Mouse (Mus musculus): ENCODE measurements around the gene Igsf9b.
A peak's percentile ranks its signal among the peaks of the same experiment; 100 is the strongest.

Gene Igsf9b

GRCm38 (mm10) chr9:27298411-27299285, at the start of gene Igsf9b:
TSS of gene Igsf9b (plus strand) at chr9:27299204.
- peak; percentile 90 for DNase-seq (ENCODE audit: extremely low spot score)

- no peak for DNase-seq (ENCODE audit: extremely low spot score)
Measured at GRCm38 (mm10) chr9:27252034-27252714, 46.8 kb upstream of the Igsf9b start.

GRCm38 (mm10) chr9:27256454-27256853, 42.5 kb upstream of the Igsf9b start:
- no peak for DNase-seq (ENCODE audit: extremely low spot score)

GRCm38 (mm10) chr9:27260378-27260947, 38.5 kb upstream of the Igsf9b start:
- DNase-seq (ENCODE audit: extremely low spot score) = no peak

GRCm38 (mm10) chr9:27261905-27262304, 37.1 kb upstream of the Igsf9b start:
- no peak for DNase-seq (ENCODE audit: extremely low spot score)

- DNase-seq (ENCODE audit: extremely low spot score) = no peak
Measured at GRCm38 (mm10) chr9:27265009-27265408, 34.0 kb upstream of the Igsf9b start.

- no peak for DNase-seq (ENCODE audit: extremely low spot score)
Measured at GRCm38 (mm10) chr9:27267878-27268277, 31.1 kb upstream of the Igsf9b start.

- DNase-seq (ENCODE audit: extremely low spot score) = no peak
Measured at GRCm38 (mm10) chr9:27268493-27268892, 30.5 kb upstream of the Igsf9b start.

GRCm38 (mm10) chr9:27269322-27269721, 29.7 kb upstream of the Igsf9b start:
- no peak for DNase-seq (ENCODE audit: extremely low spot score)

GRCm38 (mm10) chr9:27269904-27270303, 29.1 kb upstream of the Igsf9b start:
- no peak for DNase-seq (ENCODE audit: extremely low spot score)

GRCm38 (mm10) chr9:27271899-27272298, 27.1 kb upstream of the Igsf9b start:
- no peak for DNase-seq (ENCODE audit: extremely low spot score)

GRCm38 (mm10) chr9:27272858-27273257, 26.1 kb upstream of the Igsf9b start:
- DNase-seq (ENCODE audit: extremely low spot score) = no peak

- DNase-seq (ENCODE audit: extremely low spot score) = no peak
Measured at GRCm38 (mm10) chr9:27276282-27276839, 22.6 kb upstream of the Igsf9b start.

GRCm38 (mm10) chr9:27277401-27278087, 21.5 kb upstream of the Igsf9b start:
- DNase-seq (ENCODE audit: extremely low spot score) = no peak

- no peak for DNase-seq (ENCODE audit: extremely low spot score)
Measured at GRCm38 (mm10) chr9:27279041-27279440, 20.0 kb upstream of the Igsf9b start.

- no peak for DNase-seq (ENCODE audit: extremely low spot score)
Measured at GRCm38 (mm10) chr9:27280976-27281375, 18.0 kb upstream of the Igsf9b start.

GRCm38 (mm10) chr9:27285719-27286249, 13.2 kb upstream of the Igsf9b start:
- DNase-seq (ENCODE audit: extremely low spot score) = no peak

GRCm38 (mm10) chr9:27286296-27286695, 12.7 kb upstream of the Igsf9b start:
- DNase-seq (ENCODE audit: extremely low spot score) = no peak

- DNase-seq (ENCODE audit: extremely low spot score) = no peak
Measured at GRCm38 (mm10) chr9:27286859-27287258, 12.1 kb upstream of the Igsf9b start.

- no peak for DNase-seq (ENCODE audit: extremely low spot score)
Measured at GRCm38 (mm10) chr9:27287419-27287818, 11.6 kb upstream of the Igsf9b start.

GRCm38 (mm10) chr9:27288442-27288841, 10.6 kb upstream of the Igsf9b start:
- no peak for DNase-seq (ENCODE audit: extremely low spot score)

Measured in embryo, embryonic 9.5 days (tissue).